9 mouse cellular contexts compared by ENCODE assay signal in the genomic region with DNA sequence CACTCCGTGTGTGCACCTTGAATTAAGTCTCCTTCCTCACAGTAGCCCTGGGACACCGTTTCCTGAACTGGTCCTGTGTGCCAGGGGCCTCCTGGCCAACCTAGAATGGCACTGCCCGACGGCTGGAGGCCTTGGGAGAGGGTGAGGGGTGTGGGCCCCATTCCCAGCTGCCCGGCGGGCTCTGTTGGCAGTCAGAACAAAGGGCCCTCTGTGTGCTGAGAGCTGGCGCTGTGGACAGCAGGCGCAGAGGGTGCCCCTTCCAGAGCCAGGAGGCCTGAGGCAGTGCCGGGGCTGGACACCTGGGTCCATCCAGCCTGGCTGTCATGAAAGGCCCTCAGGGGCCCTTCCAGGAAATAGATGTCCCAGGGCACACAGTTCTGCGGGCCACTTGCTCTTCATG. TPM values are rescaled to one million over a fixed set of nuclear protein-coding genes. Genes with fewer than 3 reads are reported as not detected.
DNase-seq lines count a peak whose midpoint lies in the region; ATAC-seq and TF ChIP-seq lines count a peak whose summit lies in the region.
"Had no signal": no experiment of that assay in that cellular context is flagged by ENCODE, and none has a peak within 500 bp of the region (broad histone marks: within the 10 kb centered on the region; RNA-seq: fewer than 3 reads in every experiment).

No protein-coding gene starts in this region.

- ATAC-seq in hindbrain, embryonic 13.5 days (ENCODE audit: low FRiP score): peak; percentile 51; the same call in 1 of the 2 replicates
- no peak for ATAC-seq in hindbrain, embryonic 11.5 days (ENCODE audit: low FRiP score)
- ATAC-seq in forebrain, postnatal 0 days: peak; percentile 93
- ATAC-seq: inflammation-experienced regulatory T-cells, adult 6 months had no signal

- 0 out of 2 replicates have a peak, but pooled peaks cover 3% of the 10 kb centered on the region for H3K27me3 ChIP-seq in hindbrain, embryonic 13.5 days
- H3K27me3 ChIP-seq in hindbrain, embryonic 11.5 days (ENCODE audit: control insufficient read depth, insufficient read depth, low read length): no peaks in the 10 kb centered on the region
- no peaks in the 10 kb centered on the region for H3K27me3 ChIP-seq in forebrain, postnatal 0 days (ENCODE audit: insufficient read depth, low read length)

- peak overlapping the region; percentile 62 for H3K27ac ChIP-seq in hindbrain, embryonic 13.5 days
- no peak overlapping the region for H3K27ac ChIP-seq in hindbrain, embryonic 11.5 days (ENCODE audit: low read depth, low read length)
- peak overlapping the region; percentile 73 for H3K27ac ChIP-seq in forebrain, postnatal 0 days (ENCODE audit: low read depth, low read length)

- no peak overlapping the region for H3K9ac ChIP-seq in hindbrain, embryonic 13.5 days
- H3K9ac ChIP-seq in hindbrain, embryonic 11.5 days (ENCODE audit: low read depth, low read length): no peak overlapping the region
- no peak overlapping the region for H3K9ac ChIP-seq in forebrain, postnatal 0 days

- H3K4me3 ChIP-seq in hindbrain, embryonic 13.5 days: no peak overlapping the region
- H3K4me3 ChIP-seq in hindbrain, embryonic 11.5 days (ENCODE audit: low read depth, low read length): no peak overlapping the region
- H3K4me3 ChIP-seq in forebrain, postnatal 0 days (ENCODE audit: low read depth, low read length): no peak overlapping the region

- 51% methylated on average over 10 of the region's 10 CpGs for WGBS in hindbrain, embryonic 13.5 days
- WGBS in hindbrain, embryonic 11.5 days: 87% methylated on average over 10 of the region's 10 CpGs
- WGBS in forebrain, postnatal 0 days: 23% methylated on average over 10 of the region's 10 CpGs

- no peaks in the 10 kb centered on the region for H3K36me3 ChIP-seq in hindbrain, embryonic 13.5 days
- H3K36me3 ChIP-seq in hindbrain, embryonic 11.5 days (ENCODE audit: control insufficient read depth, insufficient read depth, low read length): no peaks in the 10 kb centered on the region
- H3K36me3 ChIP-seq in forebrain, postnatal 0 days (ENCODE audit: insufficient read depth): no peaks in the 10 kb centered on the region

- no peak for DNase-seq in hindbrain, embryonic 11.5 days (ENCODE audit: low spot score)
- peak; percentile 68 for DNase-seq in forebrain, postnatal 0 days
- DNase-seq in left cerebral cortex, adult 8-10 months (ENCODE audit: low spot score in 2 of 2): peak; percentile 43 to 82
- peak; percentile 39 to 63 for DNase-seq in right cerebral cortex, adult 2 months (ENCODE audit: low spot score in 2 of 2)
- DNase-seq in lung, postnatal 14 days: no peak
- no peak for DNase-seq in yolk sac, embryonic 10.5 days (ENCODE audit: low spot score)
- no peak for DNase-seq in heart, adult 9 months (ENCODE audit: low spot score in 2 of 2)

- no peak for TF ChIP-seq CTCF in forebrain, postnatal 0 days (IDR thresholded peaks at IDR 0.05; ENCODE audit: low read depth)

- no peaks in the 10 kb centered on the region for H3K9me3 ChIP-seq in hindbrain, embryonic 13.5 days
- H3K9me3 ChIP-seq in hindbrain, embryonic 11.5 days (ENCODE audit: control insufficient read depth, low read length): no peaks in the 10 kb centered on the region
- no peaks in the 10 kb centered on the region for H3K9me3 ChIP-seq in forebrain, postnatal 0 days (ENCODE audit: low read length)

- no peak overlapping the region for H3K4me2 ChIP-seq in hindbrain, embryonic 13.5 days
- no peak overlapping the region for H3K4me2 ChIP-seq in hindbrain, embryonic 11.5 days (replicated peaks; ENCODE audit: low read depth, low read length)
- H3K4me2 ChIP-seq in forebrain, postnatal 0 days (ENCODE audit: low read depth): no peak overlapping the region

- H3K4me1 ChIP-seq in hindbrain, embryonic 13.5 days (replicated peaks): peaks cover 35% of the 10 kb centered on the region
- H3K4me1 ChIP-seq in hindbrain, embryonic 11.5 days (replicated peaks; ENCODE audit: control insufficient read depth, insufficient read depth, low read length): peaks cover 7% of the 10 kb centered on the region
- H3K4me1 ChIP-seq in forebrain, postnatal 0 days (ENCODE audit: insufficient read depth): no peaks in the 10 kb centered on the region

RNA-seq across cellular contexts. Expression of a gene that starts 9.8 kb away (rescaled TPM):
- polyA plus RNA-seq in hindbrain, embryonic 13.5 days (2015; fragmentation: Nextera tagmentation; extraction: Ambion mirVana): 25.3 and 26.2 TPM in 2 replicates
- 8.0 and 9.8 TPM in 2 replicates for polyA plus RNA-seq in hindbrain, embryonic 11.5 days (2014; fragmentation: Nextera tagmentation; extraction: Ambion mirVana)
- total RNA-seq in forebrain, postnatal 0 days (2014; rRNA removed): 43.5 and 60.9 TPM in 2 replicates
- polyA plus RNA-seq in forebrain, postnatal 0 days (2015; fragmentation: Nextera tagmentation; extraction: Ambion mirVana): 38.7 and 39.8 TPM in 2 replicates
- 10 to 100 TPM; 82.5 to 94.5 (median 86.9) TPM for total RNA-seq in left cerebral cortex, adult 8-10 months (2022)
- polyA plus RNA-seq: inflammation-experienced regulatory T-cells, adult 6 months had no signal

RNA-seq across cellular contexts. Expression of a gene that starts 20.0 kb away (rescaled TPM):
- polyA plus RNA-seq in hindbrain, embryonic 13.5 days (2015; fragmentation: Nextera tagmentation; extraction: Ambion mirVana): 1.8 TPM in 2 replicates
- polyA plus RNA-seq in hindbrain, embryonic 11.5 days (2014; fragmentation: Nextera tagmentation; extraction: Ambion mirVana): 0.84 and 1.2 TPM in 2 replicates
- 0.24 TPM in 1 of 2 replicates, not detected in the other for total RNA-seq in forebrain, postnatal 0 days (2014; rRNA removed)
- 0.73 and 1.8 TPM in 2 replicates for polyA plus RNA-seq in forebrain, postnatal 0 days (2015; fragmentation: Nextera tagmentation; extraction: Ambion mirVana)
- total RNA-seq in left cerebral cortex, adult 8-10 months (2022): 1 to 10 TPM in 1 of 4 experiments, under 1 TPM in 3; 0.32 to 1.0 (median 0.62) TPM

RNA-seq across cellular contexts. Expression of a gene that starts 24.4 kb away (rescaled TPM):
- polyA plus RNA-seq in hindbrain, embryonic 13.5 days (2015; fragmentation: Nextera tagmentation; extraction: Ambion mirVana): 335 and 338 TPM in 2 replicates
- polyA plus RNA-seq in hindbrain, embryonic 11.5 days (2014; fragmentation: Nextera tagmentation; extraction: Ambion mirVana): 529 and 534 TPM in 2 replicates
- 200 and 223 TPM in 2 replicates for total RNA-seq in forebrain, postnatal 0 days (2014; rRNA removed)
- polyA plus RNA-seq in forebrain, postnatal 0 days (2015; fragmentation: Nextera tagmentation; extraction: Ambion mirVana): 267 and 287 TPM in 2 replicates
- 100 to 1,000 TPM; 239 to 252 (median 247) TPM for total RNA-seq in left cerebral cortex, adult 8-10 months (2022)

RNA-seq across cellular contexts. Expression of a gene that starts 50.5 kb away (rescaled TPM):
- 3.4 and 4.2 TPM in 2 replicates for polyA plus RNA-seq in hindbrain, embryonic 13.5 days (2015; fragmentation: Nextera tagmentation; extraction: Ambion mirVana)
- 1.4 and 1.6 TPM in 2 replicates for polyA plus RNA-seq in hindbrain, embryonic 11.5 days (2014; fragmentation: Nextera tagmentation; extraction: Ambion mirVana)
- 6.5 and 6.6 TPM in 2 replicates for total RNA-seq in forebrain, postnatal 0 days (2014; rRNA removed)
- 3.9 and 4.4 TPM in 2 replicates for polyA plus RNA-seq in forebrain, postnatal 0 days (2015; fragmentation: Nextera tagmentation; extraction: Ambion mirVana)
- total RNA-seq in left cerebral cortex, adult 8-10 months (2022): 1 to 10 TPM; 5.1 to 5.9 (median 5.3) TPM
- polyA plus RNA-seq: inflammation-experienced regulatory T-cells, adult 6 months had no signal

RNA-seq across cellular contexts. Expression of a gene that starts 50.7 kb away (rescaled TPM):
- polyA plus RNA-seq in hindbrain, embryonic 13.5 days (2015; fragmentation: Nextera tagmentation; extraction: Ambion mirVana): 16.4 and 17.0 TPM in 2 replicates
- 10.7 and 12.0 TPM in 2 replicates for polyA plus RNA-seq in hindbrain, embryonic 11.5 days (2014; fragmentation: Nextera tagmentation; extraction: Ambion mirVana)
- 56.6 and 61.4 TPM in 2 replicates for total RNA-seq in forebrain, postnatal 0 days (2014; rRNA removed)
- polyA plus RNA-seq in forebrain, postnatal 0 days (2015; fragmentation: Nextera tagmentation; extraction: Ambion mirVana): 7.1 and 7.8 TPM in 2 replicates
- total RNA-seq in left cerebral cortex, adult 8-10 months (2022): 10 to 100 TPM; 14.5 to 17.6 (median 16.0) TPM
- polyA plus RNA-seq: inflammation-experienced regulatory T-cells, adult 6 months had no signal

Comparison
In these comparisons a context has a peak if more than half of its experiments do, and no peak if none do; other contexts are left out.
1. DNase-seq: peak in forebrain, postnatal 0 days (single experiment), left cerebral cortex, adult 8-10 months (2 of 2) and right cerebral cortex, adult 2 months (2 of 2); none in hindbrain, embryonic 11.5 days (single experiment), lung, postnatal 14 days (single experiment), yolk sac, embryonic 10.5 days (single experiment) and heart, adult 9 months (0 of 2).